Mouse (Mus musculus): ENCODE measurements at regions not wholly inside any gene's neighbourhood (a gene's known extent, or its start where the extent isn't known, plus 50 kb on each side); places are given as distances from the start of the nearest gene placed in this dataset.
A peak's percentile ranks its signal among the peaks of the same experiment; 100 is the strongest.
"Not testable (repeated sequence)": the region's sequence is repeated elsewhere in the genome, so short reads cannot be mapped to it uniquely, and the experiment has no call there.

GRCm38 (mm10) chr1:184197272-184197671 is 163.2 kb upstream of the 1700056E22Rik start:
- DNase-seq: no peak

- DNase-seq: no peak
Observed at GRCm38 (mm10) chr1:184191325-184191724, 157.2 kb upstream of the 1700056E22Rik start.

- peak; percentile 35 for DNase-seq
Observed at GRCm38 (mm10) chr1:184187582-184187981, 153.5 kb upstream of the 1700056E22Rik start.

GRCm38 (mm10) chr1:184182163-184182562 is 148.1 kb upstream of the 1700056E22Rik start:
- DNase-seq: no peak

- not testable (repeated sequence) for DNase-seq
Observed at GRCm38 (mm10) chr1:184174416-184174815, 140.3 kb upstream of the 1700056E22Rik start.

GRCm38 (mm10) chr1:184173739-184174138 is 139.6 kb upstream of the 1700056E22Rik start:
- no peak for DNase-seq

- DNase-seq: no peak
Observed at GRCm38 (mm10) chr1:184172986-184173385, 138.9 kb upstream of the 1700056E22Rik start.

GRCm38 (mm10) chr1:184171601-184172000 is 137.5 kb upstream of the 1700056E22Rik start:
- DNase-seq: no peak

GRCm38 (mm10) chr1:184170926-184171325 is 136.8 kb upstream of the 1700056E22Rik start:
- no peak for DNase-seq

GRCm38 (mm10) chr1:184169967-184170366 is 135.9 kb upstream of the 1700056E22Rik start:
- no peak for DNase-seq

GRCm38 (mm10) chr1:184169034-184169783 is 135.1 kb upstream of the 1700056E22Rik start:
- peak; percentile 4 for DNase-seq

GRCm38 (mm10) chr1:184166951-184167350 is 132.8 kb upstream of the 1700056E22Rik start:
- DNase-seq: no peak

GRCm38 (mm10) chr1:184162526-184162925 is 128.4 kb upstream of the 1700056E22Rik start:
- not testable (repeated sequence) for DNase-seq

GRCm38 (mm10) chr1:184147713-184148112 is 113.6 kb upstream of the 1700056E22Rik start:
- no peak for DNase-seq

GRCm38 (mm10) chr1:184142974-184143373 is 108.9 kb upstream of the 1700056E22Rik start:
- no peak for DNase-seq

- no peak for DNase-seq
Observed at GRCm38 (mm10) chr1:184140486-184140885, 106.4 kb upstream of the 1700056E22Rik start.

- DNase-seq: no peak
Observed at GRCm38 (mm10) chr1:184140082-184140481, 106.0 kb upstream of the 1700056E22Rik start.

- no peak for DNase-seq
Observed at GRCm38 (mm10) chr1:184138661-184139060, 104.6 kb upstream of the 1700056E22Rik start.

GRCm38 (mm10) chr1:184130897-184131296 is 96.8 kb upstream of the 1700056E22Rik start:
- DNase-seq: no peak

- peak; percentile 61 for DNase-seq
Observed at GRCm38 (mm10) chr1:184127321-184127720, 93.2 kb upstream of the 1700056E22Rik start.

- no peak for DNase-seq
Observed at GRCm38 (mm10) chr1:184126909-184127308, 92.8 kb upstream of the 1700056E22Rik start.
